Comparison of ENCODE assay signal across 1 mouse cellular context in the genomic region with DNA sequence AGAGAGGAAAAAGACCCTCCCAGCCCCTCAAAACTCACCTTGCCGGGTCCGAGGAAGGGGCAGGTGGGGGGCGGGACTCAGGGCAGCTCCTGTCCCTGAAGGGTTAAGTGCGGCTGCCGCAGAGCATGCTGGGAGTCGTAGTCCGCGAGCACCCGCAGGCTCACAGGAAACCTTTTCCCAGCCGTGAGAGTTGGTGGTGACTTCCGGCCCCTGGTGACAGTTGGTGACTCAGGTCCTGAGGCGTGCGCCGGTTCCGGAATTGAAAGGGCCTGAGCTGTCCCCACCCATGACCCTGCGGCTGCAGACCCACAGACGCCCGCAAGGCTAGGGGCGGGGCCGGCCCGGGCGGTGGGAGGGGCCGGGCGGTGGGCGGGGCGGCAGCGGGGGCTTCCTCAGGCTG.
TF ChIP-seq lines count a peak whose summit lies in the region.

A gene (minus strand): TSS at position 96 of the 400 bp plus-strand sequence.

TF ChIP-seq in CH12.LX, 34 proteins besides CTCF, POLR2A, EP300 and RAD21 (continued from another document):
- no peak for TF ChIP-seq PAX5 (IDR thresholded peaks at IDR 0.05; ENCODE audit: low read length)
- peak; percentile 70; the same call in 1 of the 2 replicates for TF ChIP-seq GABPA (IDR thresholded peaks at IDR 0.05; ENCODE audit: insufficient replicate concordance, low read depth, low read length)
- peak; percentile 63; the same call in 1 of the 2 replicates for TF ChIP-seq MAZ (IDR thresholded peaks at IDR 0.05; ENCODE audit: low read depth, low read length)
- no peak for TF ChIP-seq ZMIZ1 (IDR thresholded peaks at IDR 0.05; ENCODE audit: low read depth, low read length)
- no peak for TF ChIP-seq USF2 (conservative IDR thresholded peaks at IDR 0.05; ENCODE audit: low read depth, low read length)
- no peak for TF ChIP-seq NELFE (IDR thresholded peaks at IDR 0.05; ENCODE audit: low read depth, low read length)
- TF ChIP-seq MEF2A (IDR thresholded peaks at IDR 0.05; ENCODE audit: borderline replicate concordance, low read depth, low read length) = peak; percentile 73; the same call in 1 of the 2 replicates
- TF ChIP-seq HCFC1 (IDR thresholded peaks at IDR 0.05; ENCODE audit: low read depth, low read length) = peak; percentile 99
- peak; percentile 77 for TF ChIP-seq CHD2 (IDR thresholded peaks at IDR 0.05; ENCODE audit: low read length)
- TF ChIP-seq ZKSCAN1 (IDR thresholded peaks at IDR 0.05; ENCODE audit: borderline replicate concordance, low read depth, low read length) = no peak
- peak; percentile 86 for TF ChIP-seq MXI1 (IDR thresholded peaks at IDR 0.05; ENCODE audit: low read depth, low read length)
- TF ChIP-seq JUN (IDR thresholded peaks at IDR 0.05; ENCODE audit: insufficient read depth, low read depth, low read length) = no peak
- TF ChIP-seq BHLHE40 (IDR thresholded peaks at IDR 0.05; ENCODE audit: low read depth, low read length) = peak; percentile 84
- TF ChIP-seq MAX (IDR thresholded peaks at IDR 0.05; ENCODE audit: low read length) = peak; percentile 66; the same call in 1 of the 2 replicates
- TF ChIP-seq CHD1 (IDR thresholded peaks at IDR 0.05; ENCODE audit: low read depth, low read length) = no peak
- 0 out of 2 replicates have a peak, but pooled peaks have one; percentile 36 for TF ChIP-seq MAFK (IDR thresholded peaks at IDR 0.05; ENCODE audit: insufficient replicate concordance, low read length)
- TF ChIP-seq ZC3H11A (IDR thresholded peaks at IDR 0.05; ENCODE audit: low read depth, low read length) = no peak
- no peak for TF ChIP-seq SMC3 (IDR thresholded peaks at IDR 0.05; ENCODE audit: low read depth, low read length)
- no peak for TF ChIP-seq POLR2AphosphoS2 (IDR thresholded peaks at IDR 0.05; ENCODE audit: low read depth, low read length)
- no peak for TF ChIP-seq TBP (conservative IDR thresholded peaks at IDR 0.05; ENCODE audit: low read depth, low read length)
- TF ChIP-seq TCF12 (IDR thresholded peaks at IDR 0.05; ENCODE audit: low read depth, low read length) = peak; percentile 59; the same call in 1 of the 2 replicates
- peak; percentile 92; the same call in 1 of the 2 replicates for TF ChIP-seq KAT2A (IDR thresholded peaks at IDR 0.05; ENCODE audit: insufficient replicate concordance, low read length)
- TF ChIP-seq SIN3A (IDR thresholded peaks at IDR 0.05; ENCODE audit: low read length) = peak; percentile 91
- peak; percentile 76; the same call in 1 of the 2 replicates for TF ChIP-seq IRF4 (IDR thresholded peaks at IDR 0.05; ENCODE audit: low read depth, low read length)
- TF ChIP-seq ZNF384 (IDR thresholded peaks at IDR 0.05; ENCODE audit: low read depth, low read length) = no peak
- TF ChIP-seq RCOR1 (conservative IDR thresholded peaks at IDR 0.05; ENCODE audit: low read depth, low read length) = 0 out of 2 replicates have a peak, but pooled peaks have one; percentile 22
- peak; percentile 58; the same call in 1 of the 2 replicates for TF ChIP-seq MYC (IDR thresholded peaks at IDR 0.05; ENCODE audit: low read depth, low read length)
- TF ChIP-seq ETS1 (conservative IDR thresholded peaks at IDR 0.05; ENCODE audit: low read depth, low read length) = peak; percentile 81
- TF ChIP-seq USF1 (IDR thresholded peaks at IDR 0.05; ENCODE audit: low read depth, low read length) = no peak
- TF ChIP-seq ELF1 (IDR thresholded peaks at IDR 0.05; ENCODE audit: low read depth, low read length) = peak; percentile 97
